19 mouse cellular contexts compared by ENCODE assay signal in the genomic region with DNA sequence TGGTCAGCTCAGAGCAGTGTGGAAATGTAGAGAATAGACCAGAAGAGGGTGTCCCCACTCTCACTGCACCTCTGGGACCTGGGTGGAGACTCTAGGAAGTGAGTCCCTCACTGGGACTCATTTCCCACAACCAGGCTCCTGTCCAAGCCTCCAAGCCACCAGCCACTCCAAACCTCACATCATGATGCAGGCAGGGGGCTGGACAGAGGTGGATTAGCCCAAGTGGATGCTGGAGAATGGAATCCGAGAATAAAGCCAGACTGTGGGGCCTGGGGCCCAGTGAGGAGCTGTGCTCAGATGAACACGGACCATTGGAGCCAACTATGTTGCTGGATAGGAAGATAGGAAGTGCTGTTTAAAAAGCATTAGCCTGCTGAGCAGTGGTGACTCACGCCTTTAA. TPM values are rescaled to one million over a fixed set of nuclear protein-coding genes. Genes with fewer than 3 reads are reported as not detected.
DNase-seq lines count a peak whose midpoint lies in the region; ATAC-seq and TF ChIP-seq lines count a peak whose summit lies in the region.
"Had no signal": no experiment of that assay in that cellular context is flagged by ENCODE, and none has a peak within 500 bp of the region (broad histone marks: within the 10 kb centered on the region; RNA-seq: fewer than 3 reads in every experiment).

No protein-coding gene starts in this region.

- H3K27ac ChIP-seq in heart, embryonic 14.5 days (replicated peaks in 1 of 2; ENCODE audit: control insufficient read depth in 1 of 2, insufficient read depth in 1 of 2, low read depth in 2 of 2, low read length in 2 of 2) = peak overlapping the region; percentile 68 to 69; a peak in 3 of 4 replicates
- peak overlapping the region; percentile 71; the same call in 1 of the 2 replicates for H3K27ac ChIP-seq in kidney, postnatal 0 days
- 0 out of 2 replicates have a peak overlapping the region, but pooled peaks have one; percentile 16 for H3K27ac ChIP-seq in embryonic facial prominence, embryonic 13.5 days
- peak overlapping the region; percentile 70; the same call in 1 of the 2 replicates for H3K27ac ChIP-seq in liver, postnatal 0 days (ENCODE audit: low read depth)
- H3K27ac ChIP-seq: hindbrain, embryonic 14.5 days; layer of hippocampus, adult 2 months; left cerebral cortex, adult 2 months; liver, embryonic 13.5 days had no signal

- peaks cover 12% of the 10 kb centered on the region for H3K27me3 ChIP-seq in heart, embryonic 14.5 days (ENCODE audit: control insufficient read depth, insufficient read depth, low read length)
- no peaks in the 10 kb centered on the region for H3K27me3 ChIP-seq in kidney, postnatal 0 days (ENCODE audit: insufficient read depth, low read length)
- H3K27me3 ChIP-seq in embryonic facial prominence, embryonic 13.5 days = peaks cover 31% of the 10 kb centered on the region
- H3K27me3 ChIP-seq in liver, postnatal 0 days (ENCODE audit: insufficient read depth, low read length) = 0 out of 2 replicates have a peak, but pooled peaks cover 2% of the 10 kb centered on the region

- no peak overlapping the region for H3K4me3 ChIP-seq in heart, embryonic 14.5 days (ENCODE audit: control insufficient read depth in 1 of 2, insufficient read depth in 1 of 2, low read depth in 1 of 2, low read length in 2 of 2)
- H3K4me3 ChIP-seq in kidney, postnatal 0 days (replicated peaks; ENCODE audit: low read depth, low read length) = no peak overlapping the region
- H3K4me3 ChIP-seq in embryonic facial prominence, embryonic 13.5 days = no peak overlapping the region
- no peak overlapping the region for H3K4me3 ChIP-seq in liver, postnatal 0 days (ENCODE audit: low read depth, low read length)
- H3K4me3 ChIP-seq: layer of hippocampus, adult 2 months; left cerebral cortex, adult 2 months; liver, embryonic 13.5 days had no signal

- 50% methylated on average over 3 of the region's 3 CpGs for WGBS in heart, embryonic 14.5 days
- WGBS in kidney, postnatal 0 days = 56% methylated on average over 3 of the region's 3 CpGs
- WGBS in embryonic facial prominence, embryonic 13.5 days = 67% methylated on average over 3 of the region's 3 CpGs
- WGBS in liver, postnatal 0 days (ENCODE audit: insufficient replicate concordance) = 57% methylated on average over 3 of the region's 3 CpGs

- H3K4me2 ChIP-seq in heart, embryonic 14.5 days (ENCODE audit: low read length) = no peak overlapping the region
- H3K4me2 ChIP-seq in kidney, postnatal 0 days (ENCODE audit: low read length) = no peak overlapping the region
- H3K4me2 ChIP-seq in embryonic facial prominence, embryonic 13.5 days = no peak overlapping the region
- H3K4me2 ChIP-seq in liver, postnatal 0 days (ENCODE audit: low read depth, low read length) = no peak overlapping the region
- H3K4me2 ChIP-seq: hindbrain, embryonic 14.5 days; liver, embryonic 13.5 days had no signal

- no peak for TF ChIP-seq CTCF in kidney, postnatal 0 days (IDR thresholded peaks at IDR 0.05; ENCODE audit: low read depth)
- TF ChIP-seq CTCF in liver, postnatal 0 days (IDR thresholded peaks at IDR 0.05; ENCODE audit: low read depth) = no peak

- peaks cover 2 to 4% of the 10 kb centered on the region in 2 experiments; a peak in 2 of 4 replicates for H3K4me1 ChIP-seq in heart, embryonic 14.5 days (ENCODE audit: control insufficient read depth in 2 of 2, insufficient read depth in 2 of 2, low read length in 2 of 2)
- 0 out of 2 replicates have a peak, but pooled peaks cover 5% of the 10 kb centered on the region for H3K4me1 ChIP-seq in kidney, postnatal 0 days (replicated peaks; ENCODE audit: insufficient read depth, low read length)
- H3K4me1 ChIP-seq in embryonic facial prominence, embryonic 13.5 days = peaks cover 9% of the 10 kb centered on the region
- no peaks in the 10 kb centered on the region; the same call in 1 of the 2 replicates for H3K4me1 ChIP-seq in liver, postnatal 0 days (ENCODE audit: insufficient read depth)

- no peak for DNase-seq in heart, postnatal 36 days
- no peak for DNase-seq in kidney, postnatal 0 days (ENCODE audit: low spot score)
- DNase-seq in kidney, adult 18-20 months = no peak
- no peak for DNase-seq in liver, postnatal 0 days
- no peak for DNase-seq in adrenal gland, adult 2 months
- DNase-seq: adrenal gland, postnatal 25 days; cerebellum, adult 9-11 months; gastrocnemius, postnatal 14 days; liver, embryonic 13.5 days; lung, postnatal 10 days; right cerebral cortex, postnatal 4 days; thymus, adult 18-20 months had no signal

- H3K9me3 ChIP-seq in heart, embryonic 14.5 days (ENCODE audit: control insufficient read depth, low read length) = peaks cover 4% of the 10 kb centered on the region; the same call in 1 of the 2 replicates
- H3K9me3 ChIP-seq in kidney, postnatal 0 days (replicated peaks; ENCODE audit: low read length) = peaks cover 5% of the 10 kb centered on the region; the same call in 1 of the 2 replicates
- 0 out of 2 replicates have a peak, but pooled peaks cover 3% of the 10 kb centered on the region for H3K9me3 ChIP-seq in embryonic facial prominence, embryonic 13.5 days
- peaks cover 3% of the 10 kb centered on the region; the same call in 1 of the 2 replicates for H3K9me3 ChIP-seq in liver, postnatal 0 days (ENCODE audit: low read length)

- intact Hi-C loops in heart, postnatal 36 days (cut with DNase I) = no loop called here

- no peak for TF ChIP-seq EP300 in liver, postnatal 0 days (IDR thresholded peaks at IDR 0.05; ENCODE audit: low read depth)

- H3K9ac ChIP-seq in heart, embryonic 14.5 days (ENCODE audit: low read length) = no peak overlapping the region
- no peak overlapping the region for H3K9ac ChIP-seq in kidney, postnatal 0 days (ENCODE audit: low read depth, low read length)
- no peak overlapping the region for H3K9ac ChIP-seq in embryonic facial prominence, embryonic 13.5 days
- H3K9ac ChIP-seq in liver, postnatal 0 days (replicated peaks) = no peak overlapping the region
- H3K9ac ChIP-seq: hindbrain, embryonic 14.5 days; liver, embryonic 13.5 days had no signal

- no peaks in the 10 kb centered on the region for H3K36me3 ChIP-seq in heart, embryonic 14.5 days (ENCODE audit: control insufficient read depth, insufficient read depth, low read length)
- no peaks in the 10 kb centered on the region for H3K36me3 ChIP-seq in kidney, postnatal 0 days (ENCODE audit: insufficient read depth, low read length)
- H3K36me3 ChIP-seq in embryonic facial prominence, embryonic 13.5 days = no peaks in the 10 kb centered on the region
- no peaks in the 10 kb centered on the region for H3K36me3 ChIP-seq in liver, postnatal 0 days (replicated peaks; ENCODE audit: insufficient read depth, low read length)
- H3K36me3 ChIP-seq: liver, embryonic 13.5 days had no signal

- no peak for ATAC-seq in heart, embryonic 14.5 days (ENCODE audit: insufficient number of reproducible peaks, insufficient read depth, low FRiP score, low read depth)
- no peak for ATAC-seq in kidney, postnatal 0 days (replicated peaks; ENCODE audit: low FRiP score, low read depth)
- no peak for ATAC-seq in embryonic facial prominence, embryonic 13.5 days (ENCODE audit: insufficient number of reproducible peaks, insufficient read depth, low FRiP score, low TSS enrichment, low read depth)
- no peak for ATAC-seq in liver, postnatal 0 days
- ATAC-seq: intestine, embryonic 16.5 days had no signal

RNA-seq across cellular contexts. Expression of gene Pi16, which starts 0.6 kb away (rescaled TPM):
- polyA plus RNA-seq in heart, embryonic 14.5 days (2014; fragmentation: Nextera tagmentation; extraction: Ambion mirVana) = 0.77 and 1.1 TPM in 2 replicates
- 10 to 100 TPM; 35.9 to 42.4 TPM for total RNA-seq in heart, postnatal 36 days (2021)
- 3.1 and 4.1 TPM in 2 replicates for polyA plus RNA-seq in kidney, postnatal 0 days (2015; fragmentation: Nextera tagmentation; extraction: Ambion mirVana)
- 0.23 and 0.27 TPM in 2 replicates for polyA plus RNA-seq in embryonic facial prominence, embryonic 13.5 days (2015; fragmentation: Nextera tagmentation; extraction: Ambion mirVana)
- polyA plus RNA-seq in liver, postnatal 0 days (2015; fragmentation: Nextera tagmentation; extraction: Ambion mirVana) = 2.1 and 2.2 TPM in 2 replicates
- 10 to 100 TPM; 23.1 to 35.5 TPM for total RNA-seq in adrenal gland, adult 2 months (2021)
- 21.5 and 29.9 TPM in 2 replicates for polyA plus RNA-seq in adrenal gland, adult 2 months (2012; rRNA removed)
- total RNA-seq: megakaryocyte-erythroid progenitor cell, adult 5-6 weeks had no signal

RNA-seq across cellular contexts. Expression of gene Mtch1, which starts 30.8 kb away (rescaled TPM):
- 342 and 368 TPM in 2 replicates for polyA plus RNA-seq in heart, embryonic 14.5 days (2014; fragmentation: Nextera tagmentation; extraction: Ambion mirVana)
- 100 to 1,000 TPM; 201 to 211 TPM for total RNA-seq in heart, postnatal 36 days (2021)
- 307 and 309 TPM in 2 replicates for polyA plus RNA-seq in kidney, postnatal 0 days (2015; fragmentation: Nextera tagmentation; extraction: Ambion mirVana)
- 284 and 299 TPM in 2 replicates for polyA plus RNA-seq in embryonic facial prominence, embryonic 13.5 days (2015; fragmentation: Nextera tagmentation; extraction: Ambion mirVana)
- polyA plus RNA-seq in liver, postnatal 0 days (2015; fragmentation: Nextera tagmentation; extraction: Ambion mirVana) = 49.0 and 57.5 TPM in 2 replicates
- total RNA-seq in adrenal gland, adult 2 months (2021) = 100 to 1,000 TPM; 220 to 280 TPM
- 331 and 392 TPM in 2 replicates for polyA plus RNA-seq in adrenal gland, adult 2 months (2012; rRNA removed)

RNA-seq across cellular contexts. Expression of gene Fgd2, which starts 43.8 kb away (rescaled TPM):
- 2.4 and 2.8 TPM in 2 replicates for polyA plus RNA-seq in heart, embryonic 14.5 days (2014; fragmentation: Nextera tagmentation; extraction: Ambion mirVana)
- 1 to 10 TPM; 3.5 to 4.5 TPM for total RNA-seq in heart, postnatal 36 days (2021)
- polyA plus RNA-seq in kidney, postnatal 0 days (2015; fragmentation: Nextera tagmentation; extraction: Ambion mirVana) = 12.3 and 12.5 TPM in 2 replicates
- polyA plus RNA-seq in embryonic facial prominence, embryonic 13.5 days (2015; fragmentation: Nextera tagmentation; extraction: Ambion mirVana) = 11.5 and 12.9 TPM in 2 replicates
- 6.3 and 8.9 TPM in 2 replicates for polyA plus RNA-seq in liver, postnatal 0 days (2015; fragmentation: Nextera tagmentation; extraction: Ambion mirVana)
- total RNA-seq in adrenal gland, adult 2 months (2021) = 1 to 10 TPM; 2.6 to 3.4 TPM
- 10.0 and 17.2 TPM in 2 replicates for polyA plus RNA-seq in adrenal gland, adult 2 months (2012; rRNA removed)

RNA-seq across cellular contexts. Expression of gene BC004004, which starts 48.3 kb away (rescaled TPM):
- 106 and 112 TPM in 2 replicates for polyA plus RNA-seq in heart, embryonic 14.5 days (2014; fragmentation: Nextera tagmentation; extraction: Ambion mirVana)
- total RNA-seq in heart, postnatal 36 days (2021) = 100 to 1,000 TPM; 228 to 258 TPM
- polyA plus RNA-seq in kidney, postnatal 0 days (2015; fragmentation: Nextera tagmentation; extraction: Ambion mirVana) = 131 TPM in 2 replicates
- 66.7 and 71.3 TPM in 2 replicates for polyA plus RNA-seq in embryonic facial prominence, embryonic 13.5 days (2015; fragmentation: Nextera tagmentation; extraction: Ambion mirVana)
- 101 and 105 TPM in 2 replicates for polyA plus RNA-seq in liver, postnatal 0 days (2015; fragmentation: Nextera tagmentation; extraction: Ambion mirVana)
- 100 to 1,000 TPM; 146 to 151 TPM for total RNA-seq in adrenal gland, adult 2 months (2021)
- polyA plus RNA-seq in adrenal gland, adult 2 months (2012; rRNA removed) = 49.7 and 54.1 TPM in 2 replicates

RNA-seq across cellular contexts. Expression of gene Ppil1, which starts 52.9 kb away (rescaled TPM):
- polyA plus RNA-seq in heart, embryonic 14.5 days (2014; fragmentation: Nextera tagmentation; extraction: Ambion mirVana) = 98.2 and 106 TPM in 2 replicates
- 10 to 100 TPM; 27.0 to 27.2 TPM for total RNA-seq in heart, postnatal 36 days (2021)
- 108 and 126 TPM in 2 replicates for polyA plus RNA-seq in kidney, postnatal 0 days (2015; fragmentation: Nextera tagmentation; extraction: Ambion mirVana)
- 149 and 162 TPM in 2 replicates for polyA plus RNA-seq in embryonic facial prominence, embryonic 13.5 days (2015; fragmentation: Nextera tagmentation; extraction: Ambion mirVana)
- polyA plus RNA-seq in liver, postnatal 0 days (2015; fragmentation: Nextera tagmentation; extraction: Ambion mirVana) = 36.1 and 42.1 TPM in 2 replicates
- 10 to 100 TPM; 19.7 to 28.0 TPM for total RNA-seq in adrenal gland, adult 2 months (2021)
- polyA plus RNA-seq in adrenal gland, adult 2 months (2012; rRNA removed) = 24.6 and 26.2 TPM in 2 replicates

Comparison
In these comparisons a context has a peak if more than half of its experiments do, and no peak if none do; other contexts are left out.
1. H3K27ac ChIP-seq: peak in every context shown above with its lines; median percentile 71 in kidney, postnatal 0 days; 70 in liver, postnatal 0 days; 68 in heart, embryonic 14.5 days; 16 in embryonic facial prominence, embryonic 13.5 days.